Mouse (Mus musculus) bone marrow macrophage, adult 2 months (primary cell): ENCODE results near the gene Atp6v0e.

Experiments
- CTCF ChIP-seq: IDR thresholded peaks from 2 replicates; pipeline ENCODE4 v1.5.1; 2012; ENCODE audit warnings: low read depth, mild to moderate bottlenecking, low read length, moderate library complexity
- POLR2A ChIP-seq: IDR thresholded peaks from 2 replicates; pipeline ENCODE4 v1.6.1; 2012; ENCODE audit warnings: mild to moderate bottlenecking, low read depth, low read length, borderline replicate concordance

- no peak for TF ChIP-seq CTCF
- TF ChIP-seq POLR2A = no peak
Observed at GRCm38 (mm10) chr17:26719405-26719804, 56.4 kb downstream of the Atp6v0e start.
